Mouse (Mus musculus): Measurements from ENCODE around the gene Ttc7b.

GRCm38 (mm10) chr12:100389878-100390710, 130.5 kb downstream of the Ttc7b start:
- TF ChIP-seq CTCF (IDR thresholded peaks at IDR 0.05; ENCODE audit: extremely low read depth, insufficient read depth, insufficient read length, insufficient replicate concordance) (no peak), POLR2A (IDR thresholded peaks at IDR 0.05; ENCODE audit: low read depth, low read length) (no peak)

All from spleen, adult 2 months (tissue).